Mouse (Mus musculus): ENCODE measurements around the gene Tent2. TPM values are rescaled to one million over a fixed set of nuclear protein-coding genes. Genes with fewer than 3 reads are reported as not detected.

Tent2 gene
- polyA plus RNA-seq, 2 experiments: 23.3 to 35.8 TPM

DNA sequence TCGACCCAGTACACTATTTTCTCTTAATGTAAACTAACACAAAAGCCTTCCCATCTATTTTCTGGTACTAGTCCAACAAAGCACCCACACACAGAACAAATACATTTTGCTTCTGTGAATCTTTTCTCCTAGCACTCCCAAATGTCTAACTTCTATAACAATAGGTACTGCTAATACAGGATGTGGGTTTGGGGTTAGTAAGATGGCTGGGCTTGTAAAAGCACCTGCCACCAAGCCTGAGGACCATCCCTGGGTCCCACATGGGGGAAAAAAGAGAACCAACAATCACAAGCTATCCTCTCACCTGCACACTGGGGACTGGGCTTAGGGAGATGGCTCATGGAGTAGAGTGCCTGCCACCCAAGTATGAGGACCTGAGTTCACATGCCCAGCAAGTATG lies 38.9 kb downstream of the Tent2 start:
- no peak for TF ChIP-seq EP300 (IDR thresholded peaks at IDR 0.05; ENCODE audit: low read depth)
- Histone ChIP-seq H3K4me2 (ENCODE audit: low read depth) (no peak overlapping the region), H3K27me3 (ENCODE audit: control insufficient read depth, insufficient read depth, low read length) (no peaks in the 10 kb centered on the region), H3K27ac (no peak overlapping the region), H3K9me3 (ENCODE audit: control insufficient read depth, low read length) (no peaks in the 10 kb centered on the region), H3K9ac (replicated peaks) (no peak overlapping the region), H3K4me1 (replicated peaks; ENCODE audit: control insufficient read depth in 2 of 2, insufficient read depth in 2 of 2, low read length in 1 of 2) (no peaks in the 10 kb centered on the region), H3K4me3 (ENCODE audit: insufficient read depth in 1 of 2, low read depth in 2 of 2, low read length in 2 of 2) (no peak overlapping the region), H3K36me3 (replicated peaks; ENCODE audit: control insufficient read depth, insufficient read depth, low read depth) (peaks cover 4% of the 10 kb centered on the region)
- DNase-seq (ENCODE audit: low read depth in 3 of 3, low spot score in 3 of 3): no peak
- ATAC-seq (ENCODE audit: insufficient read depth): no peak
- WGBS (ENCODE audit: insufficient replicate concordance): 63% methylated on average over 1 of the region's 1 CpGs

DNA sequence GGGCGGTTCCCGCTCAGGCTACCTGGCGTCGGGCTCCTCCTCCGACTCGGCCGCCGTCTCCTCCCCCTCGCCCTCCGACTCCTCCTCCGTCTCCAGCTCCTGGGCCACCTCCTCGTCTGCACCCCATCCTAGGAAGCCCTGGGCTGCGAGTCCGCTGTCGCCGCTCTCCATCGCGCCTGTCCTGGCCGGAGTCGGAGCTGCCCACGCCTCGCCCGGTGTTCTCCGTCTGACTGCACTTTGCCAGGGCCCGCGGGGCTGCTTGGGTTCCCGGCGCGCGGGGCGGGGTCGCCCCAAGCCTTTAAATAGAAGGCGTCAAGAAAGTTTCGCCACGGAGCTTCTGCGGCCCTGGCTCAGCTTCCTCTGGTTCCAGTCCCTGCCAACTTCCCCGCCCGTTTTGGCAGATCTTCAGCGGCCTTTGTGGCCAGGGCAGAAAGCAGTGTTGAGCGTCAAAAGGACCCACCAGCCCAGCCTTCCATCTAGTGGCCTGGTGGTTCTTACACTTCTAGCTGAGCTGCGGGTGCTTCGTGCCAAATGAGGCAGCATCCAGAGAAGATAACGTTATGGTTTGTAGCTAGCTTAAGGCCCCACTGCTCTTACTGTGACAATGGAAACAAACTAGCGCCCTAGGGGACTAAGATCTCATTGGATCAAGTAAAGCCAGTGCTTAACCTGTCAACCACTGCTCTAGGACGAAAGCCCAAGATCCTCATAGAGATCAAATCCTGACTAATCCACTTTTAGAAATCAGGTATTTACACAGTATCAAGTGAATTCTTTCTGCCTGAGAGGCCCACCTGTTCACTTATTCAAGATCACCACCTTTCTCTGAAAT lies 47.6 kb downstream of the Tent2 start, which contains the start of gene Cmya5:
Cmya5 (minus strand) TSS at position 389 of the 832 bp plus-strand sequence.
- TF ChIP-seq CTCF (IDR thresholded peaks at IDR 0.05; ENCODE audit: low read depth): peak; percentile 30
- TF ChIP-seq EP300 (IDR thresholded peaks at IDR 0.05; ENCODE audit: low read depth): no peak
- H3K27ac ChIP-seq: no peak within 1 kb of the TSS
- ATAC-seq (ENCODE audit: insufficient read depth): peak; percentile 55; the same call in 1 of the 2 replicates

DNA sequence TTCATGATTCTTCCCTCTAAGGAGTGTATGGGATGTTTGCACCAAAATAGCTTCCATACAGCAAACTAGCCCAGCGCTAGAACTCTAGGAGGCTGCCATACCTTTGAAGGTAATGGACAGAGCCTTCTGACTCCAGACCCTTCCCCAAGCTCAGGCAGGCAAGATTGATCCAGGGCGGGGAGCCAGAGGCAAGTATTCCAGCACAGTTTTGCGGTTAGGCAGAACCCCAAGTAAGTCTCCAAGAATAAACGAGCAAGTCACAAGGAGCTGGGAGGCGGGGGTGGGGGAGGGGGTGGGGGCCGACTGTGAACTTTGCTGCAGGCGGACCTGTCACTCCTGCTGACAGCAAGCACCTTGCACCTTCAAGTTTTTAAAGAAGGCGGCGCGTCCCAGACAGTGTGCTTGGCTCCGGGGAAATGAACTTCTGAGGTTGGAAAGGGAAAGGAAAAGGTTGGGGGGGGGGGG lies 48.3 kb downstream of the Tent2 start:
- Histone ChIP-seq H3K4me3 (ENCODE audit: insufficient read depth in 1 of 2, low read depth in 2 of 2, low read length in 2 of 2) (peak overlapping the region; percentile 10 to 34; a peak in 1 of 4 replicates), H3K4me2 (ENCODE audit: low read depth) (peak overlapping the region; percentile 64), H3K27ac (no peak overlapping the region), H3K4me1 (replicated peaks; ENCODE audit: control insufficient read depth in 2 of 2, insufficient read depth in 2 of 2, low read length in 1 of 2) (no peaks in the 10 kb centered on the region), H3K27me3 (ENCODE audit: control insufficient read depth, insufficient read depth, low read length) (no peaks in the 10 kb centered on the region), H3K36me3 (replicated peaks; ENCODE audit: control insufficient read depth, insufficient read depth, low read depth) (no peaks in the 10 kb centered on the region; the same call in 1 of the 2 replicates), H3K9me3 (ENCODE audit: control insufficient read depth, low read length) (no peaks in the 10 kb centered on the region), H3K9ac (replicated peaks) (no peak overlapping the region)
- ATAC-seq (ENCODE audit: insufficient read depth) (no peak), DNase-seq (ENCODE audit: low read depth in 3 of 3, low spot score in 3 of 3) (no peak)
- TF ChIP-seq EP300 (IDR thresholded peaks at IDR 0.05; ENCODE audit: low read depth) (no peak), CTCF (IDR thresholded peaks at IDR 0.05; ENCODE audit: low read depth) (no peak)
- WGBS (ENCODE audit: insufficient replicate concordance): 53% methylated on average over 11 of the region's 11 CpGs

More for the DNA sequence above, 47.6 kb downstream of the Tent2 start, which contains the start of gene Cmya5:
- peak within 1 kb of the TSS; percentile 5; the same call in 1 of the 2 replicates for H3K9ac ChIP-seq (replicated peaks)
- H3K27me3 ChIP-seq (ENCODE audit: control insufficient read depth, insufficient read depth, low read length): no peaks in the 10 kb centered on the region
- 6% methylated on average over 45 of the region's 45 CpGs for WGBS (ENCODE audit: insufficient replicate concordance)
- H3K4me2 ChIP-seq (ENCODE audit: low read depth): peak within 1 kb of the TSS; percentile 64
- H3K9me3 ChIP-seq (ENCODE audit: control insufficient read depth, low read length): no peaks in the 10 kb centered on the region
- peak in 1 of 3 experiments; percentile 7 for DNase-seq (ENCODE audit: low read depth in 3 of 3, low spot score in 3 of 3)
- H3K36me3 ChIP-seq (replicated peaks; ENCODE audit: control insufficient read depth, insufficient read depth, low read depth): peaks cover 4% of the 10 kb centered on the region; the same call in 1 of the 2 replicates
- H3K4me1 ChIP-seq (replicated peaks; ENCODE audit: control insufficient read depth in 2 of 2, insufficient read depth in 2 of 2, low read length in 1 of 2): no peaks in the 10 kb centered on the region
- peak within 1 kb of the TSS; percentile 10 to 34 for H3K4me3 ChIP-seq (ENCODE audit: insufficient read depth in 1 of 2, low read depth in 2 of 2, low read length in 2 of 2)

DNA sequence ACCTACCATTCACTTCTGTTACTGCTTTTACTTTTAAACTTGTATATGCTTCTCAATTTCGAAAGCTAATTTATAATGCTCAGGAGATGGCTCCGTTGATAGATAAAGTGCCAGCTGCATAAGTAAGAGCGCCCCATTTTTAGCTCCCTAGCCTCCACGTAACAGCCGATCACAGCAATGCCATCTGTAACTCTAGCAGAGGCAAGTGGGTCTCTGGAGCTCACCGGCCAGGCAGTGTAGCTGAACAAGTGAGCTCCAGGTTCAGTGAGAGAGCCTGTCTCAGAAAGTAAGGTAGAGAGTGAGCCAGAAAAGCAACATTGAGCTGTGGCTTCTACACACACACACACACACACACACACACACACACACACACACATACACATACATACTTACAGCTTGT lies 51.0 kb downstream of the Tent2 start:
- Histone ChIP-seq H3K27ac (no peak overlapping the region), H3K4me2 (ENCODE audit: low read depth) (no peak overlapping the region), H3K4me3 (ENCODE audit: insufficient read depth in 1 of 2, low read depth in 2 of 2, low read length in 2 of 2) (no peak overlapping the region), H3K9ac (replicated peaks) (no peak overlapping the region), H3K4me1 (replicated peaks; ENCODE audit: control insufficient read depth in 2 of 2, insufficient read depth in 2 of 2, low read length in 1 of 2) (no peaks in the 10 kb centered on the region), H3K27me3 (ENCODE audit: control insufficient read depth, insufficient read depth, low read length) (no peaks in the 10 kb centered on the region), H3K9me3 (ENCODE audit: control insufficient read depth, low read length) (no peaks in the 10 kb centered on the region), H3K36me3 (replicated peaks; ENCODE audit: control insufficient read depth, insufficient read depth, low read depth) (no peaks in the 10 kb centered on the region; the same call in 1 of the 2 replicates)
- 77% methylated on average over 6 of the region's 6 CpGs for WGBS (ENCODE audit: insufficient replicate concordance)
- ATAC-seq (ENCODE audit: insufficient read depth) (no peak), DNase-seq (ENCODE audit: low read depth in 3 of 3, low spot score in 3 of 3) (no peak)
- TF ChIP-seq EP300 (IDR thresholded peaks at IDR 0.05; ENCODE audit: low read depth) (no peak), CTCF (IDR thresholded peaks at IDR 0.05; ENCODE audit: low read depth) (no peak)

DNA sequence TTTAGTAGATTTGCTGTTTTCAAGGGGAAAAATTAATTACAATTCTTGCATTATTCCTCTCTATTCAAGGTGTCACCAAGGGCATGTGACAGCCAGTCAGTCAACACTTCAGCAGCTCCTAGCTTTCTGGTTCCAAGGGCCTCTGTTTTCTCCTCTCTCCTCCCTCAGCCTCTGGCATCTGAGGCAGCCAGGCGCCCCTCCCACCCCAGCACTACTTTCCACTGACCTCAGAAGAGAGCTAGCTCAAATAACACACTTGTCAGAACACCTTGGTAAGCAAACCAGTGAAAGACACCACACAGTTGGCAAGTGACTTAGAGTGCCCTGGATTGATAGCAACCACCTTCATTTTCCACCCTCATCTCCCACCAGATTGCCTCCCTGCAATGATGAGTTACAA lies 54.1 kb downstream of the Tent2 start:
- 54% methylated on average over 1 of the region's 1 CpGs for WGBS (ENCODE audit: insufficient replicate concordance)
- H3K27ac ChIP-seq: no peak overlapping the region
- no peak overlapping the region for H3K9ac ChIP-seq (replicated peaks)
- no peak for ATAC-seq (ENCODE audit: insufficient read depth)
- H3K9me3 ChIP-seq (ENCODE audit: control insufficient read depth, low read length): no peaks in the 10 kb centered on the region
- H3K4me3 ChIP-seq (ENCODE audit: insufficient read depth in 1 of 2, low read depth in 2 of 2, low read length in 2 of 2): no peak overlapping the region
- TF ChIP-seq CTCF (IDR thresholded peaks at IDR 0.05; ENCODE audit: low read depth): no peak
- TF ChIP-seq EP300 (IDR thresholded peaks at IDR 0.05; ENCODE audit: low read depth): no peak
- no peaks in the 10 kb centered on the region for H3K4me1 ChIP-seq (replicated peaks; ENCODE audit: control insufficient read depth in 2 of 2, insufficient read depth in 2 of 2, low read length in 1 of 2)
- no peaks in the 10 kb centered on the region for H3K36me3 ChIP-seq (replicated peaks; ENCODE audit: control insufficient read depth, insufficient read depth, low read depth)
- no peak overlapping the region for H3K4me2 ChIP-seq (ENCODE audit: low read depth)
- H3K27me3 ChIP-seq (ENCODE audit: control insufficient read depth, insufficient read depth, low read length): no peaks in the 10 kb centered on the region
- no peak for DNase-seq (ENCODE audit: low read depth in 3 of 3, low spot score in 3 of 3)

All from liver, embryonic 14.5 days (tissue).